Mouse (Mus musculus): Measurements from ENCODE around the gene Ppp2r5d.

The Ppp2r5d gene

GRCm38 (mm10) chr17:46724477-46725084 lies 19.7 kb upstream of the Ppp2r5d start:
- DNase-seq (ENCODE audit: extremely low read depth, insufficient read length, low spot score): no peak

DNA sequence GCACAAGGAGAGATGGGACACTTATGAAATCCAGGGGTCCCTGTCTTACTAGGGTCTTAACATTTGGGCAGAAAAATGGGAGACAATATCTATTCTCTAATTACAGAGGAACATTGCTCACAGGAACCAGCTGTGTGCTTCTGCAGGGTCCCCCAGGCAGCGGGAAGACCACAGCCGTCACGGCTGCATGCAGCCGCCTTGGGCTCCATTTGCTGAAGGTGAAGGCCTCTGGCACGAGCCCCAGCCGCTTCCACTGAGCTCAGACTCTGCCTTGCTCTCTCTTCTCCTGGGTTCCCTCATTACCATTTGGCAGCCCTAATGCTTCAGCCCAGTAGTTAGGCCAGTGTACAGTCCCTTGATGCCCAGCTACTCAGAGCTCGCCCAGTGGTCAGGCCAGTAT lies 16.2 kb upstream of the Ppp2r5d start:
- DNase-seq (ENCODE audit: extremely low read depth, insufficient read length, low spot score): no peak

- no peak for DNase-seq (ENCODE audit: extremely low read depth, insufficient read length, low spot score)
Measured at GRCm38 (mm10) chr17:46714756-46715481, 10.0 kb upstream of the Ppp2r5d start.

DNA sequence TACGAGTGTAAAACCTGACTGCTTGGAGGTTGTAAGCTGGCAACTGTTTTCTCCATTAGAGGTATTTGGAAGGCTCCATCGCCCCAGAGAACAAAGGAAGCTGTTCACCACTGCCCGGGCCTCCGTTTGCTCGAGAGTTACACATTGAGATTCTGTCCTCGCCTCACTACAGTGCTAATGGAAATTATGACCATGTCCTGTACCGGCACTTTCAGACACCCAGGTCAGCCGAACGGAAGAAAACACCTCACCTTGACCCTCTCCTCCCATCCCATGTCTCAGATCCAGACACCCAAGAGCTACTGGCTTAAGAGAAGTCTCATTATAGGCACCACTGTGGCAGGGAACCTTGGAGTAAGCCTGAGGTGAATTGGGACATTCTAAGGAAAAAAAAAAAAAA lies 8.9 kb upstream of the Ppp2r5d start:
- DNase-seq (ENCODE audit: extremely low read depth, insufficient read length, low spot score): no peak

DNA sequence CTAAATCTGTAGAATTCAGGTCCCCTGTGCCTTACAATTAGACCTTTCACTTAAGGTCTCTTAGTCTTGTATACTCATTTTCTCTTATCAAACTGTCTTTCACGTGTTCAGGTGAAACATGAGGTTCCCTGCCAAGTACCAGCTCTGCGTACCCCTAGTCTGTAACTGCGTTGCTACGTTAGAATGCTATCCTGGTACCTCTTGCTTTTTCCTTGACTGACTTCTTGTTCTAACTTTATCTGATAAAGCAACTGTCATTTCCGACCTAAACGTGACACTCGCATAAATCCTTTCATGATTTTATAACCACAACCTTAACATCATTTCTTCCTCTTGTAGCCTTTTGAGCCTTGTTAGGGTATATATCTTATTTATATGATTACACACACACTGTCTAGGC lies 7.5 kb upstream of the Ppp2r5d start:
- no peak for DNase-seq (ENCODE audit: extremely low read depth, insufficient read length, low spot score)

GRCm38 (mm10) chr17:46711612-46712271 lies 6.8 kb upstream of the Ppp2r5d start:
- peak; percentile 67 for DNase-seq (ENCODE audit: extremely low read depth, insufficient read length, low spot score)

- DNase-seq (ENCODE audit: extremely low read depth, insufficient read length, low spot score): peak; percentile 85
Measured at GRCm38 (mm10) chr17:46710959-46711597, 6.2 kb upstream of the Ppp2r5d start, which contains the start of gene Pex6. Gene Pex6 (plus strand): TSS chr17:46711463.

DNA sequence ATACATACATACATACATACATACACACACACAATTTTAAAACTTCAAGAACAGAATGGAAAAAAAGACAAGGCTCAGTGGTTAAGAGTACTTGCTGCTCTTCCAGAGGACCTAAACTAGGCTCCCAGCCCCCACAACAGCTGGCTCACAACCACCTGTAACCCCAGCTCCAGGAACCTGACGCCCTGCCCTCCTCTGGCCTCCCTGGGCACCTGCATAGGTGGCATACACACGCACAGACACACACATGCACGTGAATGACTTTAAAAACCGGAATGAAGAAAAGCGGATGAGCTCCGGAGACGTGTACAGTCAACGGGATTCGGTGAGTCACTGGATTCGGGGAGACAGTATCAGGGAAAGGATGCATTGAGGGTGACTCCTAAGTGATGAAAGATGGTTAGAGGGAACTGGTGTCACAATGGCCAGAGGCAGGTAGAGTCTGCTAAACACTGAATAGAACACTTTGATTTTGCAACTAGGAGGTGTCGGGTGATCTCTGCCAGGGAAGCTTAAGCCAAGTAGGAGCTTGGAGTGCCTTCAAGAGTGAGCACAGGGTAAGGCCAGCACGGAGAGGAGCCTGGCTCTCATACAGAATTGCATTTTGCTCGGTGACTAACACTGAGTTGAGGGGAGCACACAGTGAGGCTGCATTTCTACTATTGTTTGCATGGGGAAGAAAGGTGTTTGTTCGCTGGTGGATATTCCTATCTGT lies 1.6 kb upstream of the Ppp2r5d start:
- no peak for DNase-seq (ENCODE audit: extremely low read depth, insufficient read length, low spot score)

- no peak for DNase-seq (ENCODE audit: extremely low read depth, insufficient read length, low spot score)
Measured at GRCm38 (mm10) chr17:46703971-46704886, 682 bp downstream of the Ppp2r5d start.

GRCm38 (mm10) chr17:46702506-46702905 lies 2.4 kb downstream of the Ppp2r5d start:
- no peak for DNase-seq (ENCODE audit: extremely low read depth, insufficient read length, low spot score)

- no peak for DNase-seq (ENCODE audit: extremely low read depth, insufficient read length, low spot score)
Measured at GRCm38 (mm10) chr17:46702100-46702499, 2.8 kb downstream of the Ppp2r5d start.

DNA sequence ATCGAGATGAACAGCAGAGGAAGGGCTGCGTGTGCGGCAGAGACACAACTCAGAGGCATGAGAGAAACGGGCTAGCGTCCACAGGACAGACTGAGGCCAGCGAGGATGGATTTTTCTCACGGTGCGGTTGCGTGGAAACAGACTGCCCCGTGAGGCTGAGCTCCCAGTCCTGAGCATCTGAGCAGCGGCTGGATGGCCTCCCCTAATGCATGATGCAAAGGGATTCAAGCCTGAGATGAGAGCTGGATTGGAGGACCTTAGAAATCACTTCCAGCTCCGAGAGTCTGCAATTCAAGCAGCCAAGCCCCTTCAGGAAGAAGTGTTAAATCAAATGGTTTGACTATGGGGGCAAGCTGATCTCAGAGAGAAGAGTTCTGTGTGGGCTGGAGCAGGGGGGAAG lies 3.4 kb downstream of the Ppp2r5d start:
- DNase-seq (ENCODE audit: extremely low read depth, insufficient read length, low spot score): no peak

- no peak for DNase-seq (ENCODE audit: extremely low read depth, insufficient read length, low spot score)
Measured at GRCm38 (mm10) chr17:46699912-46700311, 5.0 kb downstream of the Ppp2r5d start.

- DNase-seq (ENCODE audit: extremely low read depth, insufficient read length, low spot score): no peak
Measured at GRCm38 (mm10) chr17:46699245-46699644, 5.7 kb downstream of the Ppp2r5d start.

DNA sequence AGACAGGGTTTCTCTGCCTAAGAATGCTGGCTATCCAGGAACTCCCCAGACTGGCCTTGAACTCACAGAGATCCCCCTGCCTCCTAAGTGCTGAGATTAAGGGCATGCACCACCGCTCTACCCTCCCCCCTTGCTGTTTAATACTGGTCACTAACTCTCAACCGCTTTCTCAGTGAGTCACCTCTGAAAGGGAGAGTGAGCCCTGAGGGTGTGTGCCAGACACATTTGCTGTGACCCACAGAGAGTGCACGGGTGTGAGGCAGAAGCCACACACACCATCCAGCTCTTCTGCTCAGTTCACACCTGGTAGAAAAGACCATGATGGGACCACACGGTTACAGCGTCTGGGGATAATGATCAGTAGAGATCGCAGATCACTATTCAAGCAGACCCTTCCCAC lies 6.4 kb downstream of the Ppp2r5d start:
- peak; percentile 63 for DNase-seq (ENCODE audit: extremely low read depth, insufficient read length, low spot score)

DNA sequence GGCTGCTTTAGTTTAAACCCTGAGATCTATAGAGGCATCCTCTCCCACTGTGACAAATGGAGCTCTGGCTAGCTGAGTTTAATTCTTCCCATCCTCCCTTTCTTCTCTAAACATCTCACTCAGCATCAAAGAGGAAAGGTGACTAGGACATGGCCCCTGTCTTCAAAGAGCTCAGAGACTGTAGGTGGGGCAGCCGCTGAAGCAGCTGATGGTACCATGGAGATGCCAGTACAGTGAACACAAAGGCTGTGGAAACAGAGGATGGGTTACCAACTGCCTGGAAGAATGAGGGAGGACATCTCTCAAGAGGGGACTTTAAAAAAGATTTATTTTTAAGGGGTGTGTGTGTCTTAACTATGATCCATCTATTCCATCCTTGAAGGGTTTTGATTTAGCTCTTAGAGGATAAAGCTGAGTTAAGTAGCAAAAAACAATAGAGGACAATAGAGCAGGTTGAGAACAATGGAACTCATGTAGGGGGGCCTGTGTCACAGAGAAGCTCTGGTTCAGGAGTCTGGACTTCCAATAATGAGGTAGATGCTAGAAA lies 10.3 kb downstream of the Ppp2r5d start:
- no peak for DNase-seq (ENCODE audit: extremely low read depth, insufficient read length, low spot score)

DNA sequence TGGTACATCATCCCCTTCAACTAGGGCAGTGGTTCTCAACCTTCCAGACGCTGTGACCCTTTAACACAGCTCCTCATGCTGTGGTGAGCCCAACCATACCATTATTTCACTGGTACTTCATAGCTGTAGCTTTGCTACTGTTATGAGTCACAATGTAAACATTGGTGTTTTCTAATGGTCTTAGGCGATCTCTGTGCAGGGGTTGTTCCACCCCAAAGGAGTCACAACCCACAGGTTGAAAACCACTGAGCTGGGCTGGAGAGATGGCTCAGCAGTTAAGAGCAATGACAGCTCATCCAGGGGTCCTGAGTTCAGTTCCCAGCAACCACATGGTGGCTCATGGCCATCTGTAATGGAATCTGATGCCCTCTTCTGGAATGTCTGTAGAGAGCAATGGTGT lies 13.5 kb downstream of the Ppp2r5d start:
- DNase-seq (ENCODE audit: extremely low read depth, insufficient read length, low spot score): peak; percentile 73

GRCm38 (mm10) chr17:46690665-46691064 lies 14.2 kb downstream of the Ppp2r5d start:
- no peak for DNase-seq (ENCODE audit: extremely low read depth, insufficient read length, low spot score)

DNA sequence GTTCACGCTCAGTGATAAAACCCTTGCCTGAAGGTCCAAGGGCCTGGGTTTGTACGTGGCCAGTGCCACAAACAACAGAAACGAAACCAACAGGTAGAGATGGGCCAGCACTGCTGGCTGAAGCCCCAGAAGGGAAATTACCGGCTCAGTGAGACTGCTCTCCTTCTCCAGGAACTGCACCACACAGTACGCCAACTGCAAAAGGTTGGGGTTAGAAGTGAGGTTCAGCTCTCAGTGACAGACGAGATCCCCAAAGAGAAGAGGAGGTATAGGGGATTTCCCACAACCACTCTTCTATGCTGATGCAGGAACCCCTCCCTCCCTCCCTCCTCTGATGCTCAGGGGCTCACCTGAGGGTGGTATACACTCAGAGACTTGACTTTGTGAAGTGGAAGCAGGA lies 19.0 kb downstream of the Ppp2r5d start:
- DNase-seq (ENCODE audit: extremely low read depth, insufficient read length, low spot score): no peak

All from 3134 (cell line).